Mouse (Mus musculus): ENCODE data around the gene Selenof. TPM values are rescaled to one million over a fixed set of nuclear protein-coding genes. Genes with fewer than 3 reads are reported as not detected.

Selenof gene
- polyA plus RNA-seq, 1 experiment from 2014 or later, result 640 TPM

Other genes with a start within 250 kb of the Selenof start
- 12.8 and 13.9 TPM in 2 replicates for gene Hs2st1, start 123 bp upstream of the Selenof start, polyA plus RNA-seq (2015; fragmentation: Nextera tagmentation; extraction: Ambion mirVana)
- 98.1 and 103 TPM in 2 replicates for gene Sh3glb1, start 150.0 kb downstream of the Selenof start, polyA plus RNA-seq (2015; fragmentation: Nextera tagmentation; extraction: Ambion mirVana)
- gene Clca3a1, start 190.7 kb downstream of the Selenof start, polyA plus RNA-seq (2015; fragmentation: Nextera tagmentation; extraction: Ambion mirVana), result 14.2 and 18.1 TPM in 2 replicates
- 1.6 and 3.1 TPM in 2 replicates for gene Clca3a2, start 249.2 kb downstream of the Selenof start, polyA plus RNA-seq (2015; fragmentation: Nextera tagmentation; extraction: Ambion mirVana)